Mouse (Mus musculus): ENCODE measurements around the gene Tfpt. TPM values are rescaled to one million over a fixed set of nuclear protein-coding genes. Genes with fewer than 3 reads are reported as not detected.
A peak's percentile ranks its signal among the peaks of the same experiment; 100 is the strongest.

Gene Tfpt
- polyA plus RNA-seq, 1 experiment from 2014 or later = 10.4 TPM

DNA sequence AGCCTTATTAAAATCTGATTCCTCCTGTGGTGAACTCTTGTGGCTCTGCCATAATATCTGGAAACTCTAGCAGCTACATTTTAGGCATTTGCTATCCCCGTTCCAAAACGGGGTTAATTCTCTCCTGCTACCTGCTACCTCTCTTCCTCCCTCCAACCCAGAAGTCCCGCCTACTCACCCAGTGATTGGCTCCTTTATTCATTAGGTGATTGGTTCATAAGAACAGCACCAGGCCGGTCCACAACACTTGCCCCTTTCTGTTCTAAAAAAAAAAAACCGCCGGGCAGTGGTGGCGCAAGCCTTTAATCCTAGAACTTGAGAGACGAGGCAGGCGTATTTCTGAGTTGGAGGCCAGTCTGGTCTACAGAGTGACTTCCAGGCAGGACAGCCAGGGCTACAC is 34.6 kb downstream of the Tfpt start:
- 12% methylated on average over 9 of the region's 9 CpGs for WGBS (ENCODE audit: insufficient replicate concordance)
- Histone ChIP-seq H3K4me3 (replicated peaks) (peak overlapping the region; percentile 42), H3K9me3 (replicated peaks) (no peaks in the 10 kb centered on the region), H3K27me3 (no peaks in the 10 kb centered on the region), H3K4me2 (peak overlapping the region; percentile 60), H3K36me3 (replicated peaks) (no peaks in the 10 kb centered on the region), H3K9ac (no peak overlapping the region), H3K4me1 (replicated peaks) (peaks cover 4% of the 10 kb centered on the region; the same call in 1 of the 2 replicates), H3K27ac (replicated peaks) (no peak overlapping the region)
- peak; percentile 70 for ATAC-seq (ENCODE audit: insufficient read depth)

DNA sequence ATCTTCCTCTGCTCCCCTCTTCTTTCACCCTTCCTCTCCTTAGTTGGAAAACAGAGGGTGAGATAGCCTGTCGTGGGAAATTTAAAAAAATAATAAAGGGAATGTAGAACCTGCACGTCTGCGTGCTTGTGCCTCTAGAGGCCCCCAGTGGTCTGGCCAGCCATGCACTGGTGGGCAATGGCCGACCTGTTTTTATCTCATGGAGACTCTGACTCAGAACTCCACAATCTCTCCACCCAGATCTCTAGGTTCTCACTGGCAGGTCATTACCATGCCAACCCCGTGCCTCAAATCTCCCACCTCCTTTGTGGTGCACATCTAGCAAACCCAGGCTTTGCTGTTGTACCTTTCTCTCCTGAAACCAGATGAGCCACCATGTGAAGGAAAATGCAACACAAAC is 35.0 kb downstream of the Tfpt start:
- H3K4me2 ChIP-seq = peak overlapping the region; percentile 60
- 8% methylated on average over 5 of the region's 5 CpGs for WGBS (ENCODE audit: insufficient replicate concordance)
- H3K4me3 ChIP-seq (replicated peaks) = peak overlapping the region; percentile 42
- peak; percentile 44; the same call in 1 of the 2 replicates for ATAC-seq (ENCODE audit: insufficient read depth)
- no peaks in the 10 kb centered on the region for H3K36me3 ChIP-seq (replicated peaks)
- H3K27me3 ChIP-seq = no peaks in the 10 kb centered on the region
- peaks cover 4% of the 10 kb centered on the region; the same call in 1 of the 2 replicates for H3K4me1 ChIP-seq (replicated peaks)
- H3K27ac ChIP-seq (replicated peaks) = no peak overlapping the region
- no peaks in the 10 kb centered on the region for H3K9me3 ChIP-seq (replicated peaks)
- no peak overlapping the region for H3K9ac ChIP-seq

DNA sequence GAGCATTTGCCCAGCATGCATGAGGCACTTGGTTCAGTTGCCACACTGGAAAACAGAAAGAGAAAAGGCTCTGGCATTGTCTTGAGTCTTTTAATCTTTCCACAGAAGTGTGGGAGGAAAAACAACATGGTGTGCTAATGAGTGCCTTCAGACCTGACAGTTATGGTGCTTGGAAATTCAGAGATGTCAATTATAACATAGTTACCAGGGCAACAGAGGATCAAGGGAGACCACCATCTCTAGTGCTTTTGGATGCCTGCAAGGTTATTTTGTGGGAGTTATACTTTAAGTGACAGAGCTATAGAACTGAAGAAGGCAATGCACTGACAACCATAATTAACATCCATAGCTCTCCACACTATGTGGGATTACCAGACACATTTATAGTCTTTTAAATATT is 35.9 kb downstream of the Tfpt start:
- Histone ChIP-seq H3K4me1 (replicated peaks) (peaks cover 4% of the 10 kb centered on the region; the same call in 1 of the 2 replicates), H3K27me3 (no peaks in the 10 kb centered on the region), H3K36me3 (replicated peaks) (no peaks in the 10 kb centered on the region), H3K9me3 (replicated peaks) (no peaks in the 10 kb centered on the region), H3K9ac (no peak overlapping the region), H3K4me2 (no peak overlapping the region), H3K4me3 (replicated peaks) (no peak overlapping the region), H3K27ac (replicated peaks) (no peak overlapping the region)
- ATAC-seq (ENCODE audit: insufficient read depth) = no peak

- WGBS (ENCODE audit: insufficient replicate concordance) = 41% methylated on average over 1 of the region's 1 CpGs
- Histone ChIP-seq H3K9me3 (replicated peaks) (no peaks in the 10 kb centered on the region), H3K4me2 (no peak overlapping the region)
Measured at GRCm38 (mm10) chr7:3591534-3591933, 38.2 kb downstream of the Tfpt start.

GRCm38 (mm10) chr7:3590550-3590949 is 39.2 kb downstream of the Tfpt start:
- Histone ChIP-seq H3K27ac (replicated peaks) (no peak overlapping the region), H3K36me3 (replicated peaks) (no peaks in the 10 kb centered on the region), H3K27me3 (no peaks in the 10 kb centered on the region), H3K4me2 (no peak overlapping the region), H3K4me3 (replicated peaks) (no peak overlapping the region), H3K9ac (no peak overlapping the region), H3K4me1 (replicated peaks) (peaks cover 4% of the 10 kb centered on the region; the same call in 1 of the 2 replicates), H3K9me3 (replicated peaks) (no peaks in the 10 kb centered on the region)
- WGBS (ENCODE audit: insufficient replicate concordance) = 44% methylated on average over 3 of the region's 3 CpGs
- ATAC-seq (ENCODE audit: insufficient read depth) = no peak

More at GRCm38 (mm10) chr7:3591534-3591933, 38.2 kb downstream of the Tfpt start:
- peaks cover 4% of the 10 kb centered on the region; the same call in 1 of the 2 replicates for H3K4me1 ChIP-seq (replicated peaks)
- H3K27ac ChIP-seq (replicated peaks) = no peak overlapping the region
- no peaks in the 10 kb centered on the region for H3K27me3 ChIP-seq
- no peak for ATAC-seq (ENCODE audit: insufficient read depth)
- no peak overlapping the region for H3K4me3 ChIP-seq (replicated peaks)
- no peak overlapping the region for H3K9ac ChIP-seq
- H3K36me3 ChIP-seq (replicated peaks) = no peaks in the 10 kb centered on the region

DNA sequence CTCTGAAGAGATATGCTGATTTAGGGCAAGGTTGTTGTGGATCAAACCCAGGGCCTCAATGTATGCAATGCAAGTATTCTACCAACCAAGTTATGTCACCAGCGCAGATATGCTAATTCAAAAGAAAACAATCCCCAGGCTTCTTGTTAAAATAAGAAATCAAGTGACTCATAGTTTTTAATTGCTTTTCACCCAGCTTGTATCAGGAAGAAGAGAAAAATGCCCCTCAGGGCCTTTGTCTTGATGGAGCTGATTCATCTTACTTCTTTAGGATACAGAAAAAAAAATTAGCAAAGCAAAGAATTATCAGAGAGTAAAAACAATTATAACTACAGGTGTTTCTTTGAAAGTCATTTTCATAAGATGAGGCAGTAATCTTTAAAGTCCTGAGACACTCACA is 42.4 kb downstream of the Tfpt start:
- Histone ChIP-seq H3K9ac (no peak overlapping the region), H3K27ac (replicated peaks) (no peak overlapping the region), H3K4me1 (replicated peaks) (no peaks in the 10 kb centered on the region), H3K36me3 (replicated peaks) (no peaks in the 10 kb centered on the region), H3K4me3 (replicated peaks) (no peak overlapping the region), H3K27me3 (no peaks in the 10 kb centered on the region), H3K9me3 (replicated peaks) (no peaks in the 10 kb centered on the region), H3K4me2 (no peak overlapping the region)
- 68% methylated on average over 1 of the region's 1 CpGs for WGBS (ENCODE audit: insufficient replicate concordance)
- no peak for ATAC-seq (ENCODE audit: insufficient read depth)

GRCm38 (mm10) chr7:3586255-3586654 is 43.5 kb downstream of the Tfpt start:
- H3K4me1 ChIP-seq (replicated peaks) = no peaks in the 10 kb centered on the region
- no peaks in the 10 kb centered on the region for H3K27me3 ChIP-seq
- ATAC-seq (ENCODE audit: insufficient read depth) = no peak
- no peak overlapping the region for H3K4me2 ChIP-seq
- WGBS (ENCODE audit: insufficient replicate concordance) = 13% methylated on average over 5 of the region's 5 CpGs
- H3K4me3 ChIP-seq (replicated peaks) = no peak overlapping the region
- no peaks in the 10 kb centered on the region for H3K9me3 ChIP-seq (replicated peaks)
- H3K9ac ChIP-seq = no peak overlapping the region
- H3K27ac ChIP-seq (replicated peaks) = no peak overlapping the region
- no peaks in the 10 kb centered on the region for H3K36me3 ChIP-seq (replicated peaks)

DNA sequence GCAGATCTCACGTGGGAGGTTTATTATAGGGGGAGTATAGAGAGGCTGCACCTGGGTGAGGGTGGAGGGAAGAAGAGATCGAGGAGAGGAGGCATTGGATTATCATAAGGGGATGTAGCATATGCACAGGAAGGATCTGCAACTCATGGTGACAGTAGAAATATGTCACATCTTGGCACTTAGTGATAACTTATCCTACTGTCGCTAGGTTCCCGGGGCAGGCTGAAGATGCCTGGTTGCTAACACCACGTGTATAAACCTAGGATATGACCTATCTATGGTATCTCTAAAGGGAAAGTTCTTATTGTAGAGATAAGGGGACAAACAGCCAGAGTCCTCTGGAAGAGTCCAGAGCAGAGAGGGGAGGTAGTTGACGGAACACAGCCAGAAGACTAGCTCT is 44.0 kb downstream of the Tfpt start:
- Histone ChIP-seq H3K27ac (replicated peaks) (no peak overlapping the region), H3K9me3 (replicated peaks) (no peaks in the 10 kb centered on the region), H3K4me2 (no peak overlapping the region), H3K4me3 (replicated peaks) (no peak overlapping the region), H3K36me3 (replicated peaks) (no peaks in the 10 kb centered on the region), H3K9ac (no peak overlapping the region), H3K27me3 (no peaks in the 10 kb centered on the region), H3K4me1 (replicated peaks) (no peaks in the 10 kb centered on the region)
- 4% methylated on average over 6 of the region's 6 CpGs for WGBS (ENCODE audit: insufficient replicate concordance)
- ATAC-seq (ENCODE audit: insufficient read depth) = no peak

DNA sequence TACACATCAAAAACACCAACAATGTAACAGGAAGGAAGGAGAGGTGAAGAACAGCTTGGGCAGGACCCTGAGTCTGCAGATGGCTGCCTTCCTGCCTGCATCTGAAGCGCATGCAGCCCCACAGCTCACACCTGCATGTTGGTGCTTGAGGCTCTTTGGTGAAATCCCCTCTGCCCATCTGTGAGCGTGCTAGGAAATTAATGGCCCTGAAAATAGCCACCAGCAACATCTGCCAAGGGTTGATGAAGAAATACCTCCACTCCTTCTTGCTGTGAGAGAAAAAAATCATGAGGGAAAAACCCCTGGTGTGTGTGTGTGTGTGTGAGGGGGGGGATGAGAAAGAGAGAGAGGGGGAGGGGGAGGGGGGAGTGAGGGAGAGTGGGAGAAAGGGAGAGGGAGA is 49.7 kb downstream of the Tfpt start:
- Histone ChIP-seq H3K4me1 (replicated peaks) (no peaks in the 10 kb centered on the region), H3K9me3 (replicated peaks) (no peaks in the 10 kb centered on the region), H3K4me2 (no peak overlapping the region), H3K9ac (no peak overlapping the region), H3K36me3 (replicated peaks) (no peaks in the 10 kb centered on the region), H3K4me3 (replicated peaks) (no peak overlapping the region), H3K27me3 (no peaks in the 10 kb centered on the region), H3K27ac (replicated peaks) (no peak overlapping the region)
- 35% methylated on average over 2 of the region's 2 CpGs for WGBS (ENCODE audit: insufficient replicate concordance)
- no peak for ATAC-seq (ENCODE audit: insufficient read depth)

DNA sequence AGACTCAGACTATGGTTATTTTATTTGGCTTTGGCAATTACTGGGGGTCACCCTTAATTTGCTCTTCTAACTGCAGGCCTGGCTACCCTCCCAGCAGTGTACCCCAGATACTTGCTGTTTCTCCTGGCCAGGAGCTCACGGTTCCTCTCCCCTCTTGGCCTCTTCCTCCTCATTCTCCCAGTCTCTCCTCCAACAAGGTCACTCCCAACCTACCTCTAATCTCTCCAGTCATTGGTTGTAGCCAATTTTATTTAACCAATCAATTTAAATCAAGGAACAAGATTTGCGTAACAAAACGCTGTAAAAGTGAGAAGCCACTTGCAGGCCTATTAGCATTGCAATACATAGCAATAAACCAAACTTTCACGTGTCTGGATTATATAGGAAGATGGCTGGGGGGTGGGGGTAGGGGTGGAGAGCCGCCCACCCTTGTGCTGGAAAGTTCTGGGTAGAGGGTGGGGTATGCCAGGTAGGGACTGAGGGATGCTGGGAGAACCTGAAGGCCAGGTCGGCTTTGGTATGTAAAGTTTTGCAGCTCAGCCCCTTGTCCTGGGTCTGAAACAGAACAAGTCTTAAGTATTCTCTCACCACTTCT is 50.7 kb downstream of the Tfpt start:
- Histone ChIP-seq H3K36me3 (replicated peaks) (no peaks in the 10 kb centered on the region), H3K9me3 (replicated peaks) (no peaks in the 10 kb centered on the region), H3K27ac (replicated peaks) (no peak overlapping the region), H3K4me3 (replicated peaks) (no peak overlapping the region), H3K4me1 (replicated peaks) (no peaks in the 10 kb centered on the region), H3K27me3 (no peaks in the 10 kb centered on the region), H3K9ac (no peak overlapping the region), H3K4me2 (no peak overlapping the region)
- WGBS (ENCODE audit: insufficient replicate concordance) = 47% methylated on average over 6 of the region's 6 CpGs
- ATAC-seq (ENCODE audit: insufficient read depth) = no peak

GRCm38 (mm10) chr7:3578196-3578595 is 51.5 kb downstream of the Tfpt start:
- 50% methylated on average over 2 of the region's 2 CpGs for WGBS (ENCODE audit: insufficient replicate concordance)
- Histone ChIP-seq H3K4me3 (replicated peaks) (no peak overlapping the region), H3K27me3 (no peaks in the 10 kb centered on the region), H3K4me1 (replicated peaks) (no peaks in the 10 kb centered on the region), H3K9ac (no peak overlapping the region), H3K36me3 (replicated peaks) (no peaks in the 10 kb centered on the region), H3K9me3 (replicated peaks) (no peaks in the 10 kb centered on the region), H3K4me2 (no peak overlapping the region), H3K27ac (replicated peaks) (no peak overlapping the region)
- ATAC-seq (ENCODE audit: insufficient read depth) = no peak

Measured in liver, embryonic 15.5 days (tissue).